Mouse (Mus musculus) gastrocnemius, postnatal 36 days (tissue): Measurements from ENCODE around the gene Prpf3. TPM values are rescaled to one million over a fixed set of nuclear protein-coding genes. Genes with fewer than 3 reads are reported as not detected.
"Not testable (repeated sequence)": the region's sequence is repeated elsewhere in the genome, so short reads cannot be mapped to it uniquely, and the experiment has no call there.

Source experiments
- DNase-seq, 2 experiments: peaks; one replicate each; pipeline ENCODE4 v3.0.0; 2022
- intact Hi-C: fragments of 180-260 bp; cut with DNase I; formaldehyde crosslinking; loops from one replicate; pipeline ENCODE4 v1.15.1; 2025
- long read RNA-seq, 2 experiments: library from polyadenylated mRNA; stranded (forward); transcript quantifications; one replicate each; pipeline ENCODE4 v2.0.0; 2021
- total RNA-seq, 2 experiments: library from RNA; stranded (reverse); gene quantifications; 2 replicates each; pipeline ENCODE4 v1.2.3; 2021

Prpf3 gene
- total RNA-seq: 10 to 100 TPM; 12.5 to 14.5 TPM
- long read RNA-seq, experiment 1, partial matches to known transcripts: 1 of 8 reads
- long read RNA-seq, experiment 1, other reads (novel, unspliced or antisense): 2 of 8 reads
- long read RNA-seq, experiment 2, partial matches to known transcripts: 2 of 8 reads
- long read RNA-seq, experiment 2, other reads (novel, unspliced or antisense): 1 of 8 reads

- intact Hi-C loops: no loop called here
- DNase-seq: peak; percentile 94
These were observed at the start of gene Prpf3 for GRCm38 (mm10) chr3:95855502-95856089. Prpf3 (minus strand) TSS chr3:95855885.

GRCm38 (mm10) chr3:95904568-95904967 lies 48.9 kb upstream of the Prpf3 start, which contains the start of gene Car14:
Car14 (minus strand) TSS chr3:95904691.
- peak; percentile 30 to 46 for DNase-seq
- intact Hi-C loops: no loop called here

GRCm38 (mm10) chr3:95903753-95904502 lies 48.2 kb upstream of the Prpf3 start:
- no peak for DNase-seq
- intact Hi-C loops: no loop called here

GRCm38 (mm10) chr3:95902643-95903042 lies 47.0 kb upstream of the Prpf3 start:
- intact Hi-C loops: no loop called here
- no peak for DNase-seq

GRCm38 (mm10) chr3:95902373-95902625 lies 46.6 kb upstream of the Prpf3 start:
- DNase-seq: no peak
- intact Hi-C loops: no loop called here

GRCm38 (mm10) chr3:95901616-95902372 lies 46.1 kb upstream of the Prpf3 start:
- peak in 1 of 2 experiments; percentile 27 for DNase-seq
- intact Hi-C loops: no loop called here

- intact Hi-C loops: no loop called here
- DNase-seq: no peak
These were observed 44.3 kb upstream of the Prpf3 start for GRCm38 (mm10) chr3:95899800-95900524.

GRCm38 (mm10) chr3:95895501-95895900 lies 39.8 kb upstream of the Prpf3 start:
- DNase-seq, intact Hi-C loops: not testable (repeated sequence)

GRCm38 (mm10) chr3:95894317-95895160 lies 38.9 kb upstream of the Prpf3 start:
- peak in 1 of 2 experiments; percentile 34 for DNase-seq
- intact Hi-C loops: no loop called here

- DNase-seq: peak; percentile 87 to 96
- intact Hi-C loops: not testable (repeated sequence)
These were observed 38.1 kb upstream of the Prpf3 start, which contains the start of gene Aph1a for GRCm38 (mm10) chr3:95893606-95894316. Aph1a (plus strand) TSS chr3:95893969.

GRCm38 (mm10) chr3:95893126-95893525 lies 37.4 kb upstream of the Prpf3 start:
- intact Hi-C loops: no loop called here
- no peak for DNase-seq

GRCm38 (mm10) chr3:95892066-95893052 lies 36.7 kb upstream of the Prpf3 start:
- DNase-seq: no peak
- intact Hi-C loops: no loop called here

GRCm38 (mm10) chr3:95891211-95892065 lies 35.8 kb upstream of the Prpf3 start, which contains the start of gene BC028528:
BC028528 (minus strand) TSS chr3:95892005.
- intact Hi-C loops: no loop called here
- DNase-seq: peak in 1 of 2 experiments; percentile 11

- no peak for DNase-seq
- intact Hi-C loops: loop anchor here (5.0 kb wide), 1 partner anchor 68 kb away; no protein-coding TSS in a partner anchor
These were observed 34.0 kb upstream of the Prpf3 start for GRCm38 (mm10) chr3:95889664-95890063.

- intact Hi-C loops: loop anchor here (5.0 kb wide), 1 partner anchor 70 kb away; no protein-coding TSS in a partner anchor
- no peak for DNase-seq
These were observed 31.9 kb upstream of the Prpf3 start for GRCm38 (mm10) chr3:95887596-95887995.

- intact Hi-C loops: no loop called here
- no peak for DNase-seq
These were observed 28.7 kb upstream of the Prpf3 start for GRCm38 (mm10) chr3:95884400-95884799.
